Mouse (Mus musculus): ENCODE data around the gene Slc7a10. TPM values are rescaled to one million over a fixed set of nuclear protein-coding genes. Genes with fewer than 3 reads are reported as not detected.
"Not testable (repeated sequence)": the region's sequence is repeated elsewhere in the genome, so short reads cannot be mapped to it uniquely, and the experiment has no call there.

Slc7a10 gene
- polyA plus RNA-seq, 1 experiment = 8.3 TPM

GRCm38 (mm10) chr7:35198981-35199754, 13.0 kb downstream of the Slc7a10 start:
- no peak overlapping the region for H3K27ac ChIP-seq (replicated peaks; ENCODE audit: low read depth, low read length)
- no peak overlapping the region for H3K4me3 ChIP-seq (ENCODE audit: insufficient read depth, low read depth, low read length)
- H3K4me1 ChIP-seq (ENCODE audit: control insufficient read depth, insufficient read depth, insufficient read length, low read length) = no peaks in the 10 kb centered on the region

- Histone ChIP-seq H3K4me1 (ENCODE audit: control insufficient read depth, insufficient read depth, insufficient read length, low read length) (no peaks in the 10 kb centered on the region), H3K27ac (replicated peaks; ENCODE audit: low read depth, low read length) (no peak overlapping the region), H3K4me3 (ENCODE audit: insufficient read depth, low read depth, low read length) (no peak overlapping the region)
Measured at GRCm38 (mm10) chr7:35199755-35200154, 13.6 kb downstream of the Slc7a10 start.

GRCm38 (mm10) chr7:35211791-35212190, 25.6 kb downstream of the Slc7a10 start:
- Histone ChIP-seq H3K4me1 (ENCODE audit: control insufficient read depth, insufficient read depth, insufficient read length, low read length) (no peaks in the 10 kb centered on the region), H3K27ac (replicated peaks; ENCODE audit: low read depth, low read length) (no peak overlapping the region), H3K4me3 (ENCODE audit: insufficient read depth, low read depth, low read length) (no peak overlapping the region)

GRCm38 (mm10) chr7:35214442-35215222, 28.4 kb downstream of the Slc7a10 start:
- Histone ChIP-seq H3K4me3 (ENCODE audit: insufficient read depth, low read depth, low read length) (peak overlapping the region; percentile 59), H3K4me1 (ENCODE audit: control insufficient read depth, insufficient read depth, insufficient read length, low read length) (no peaks in the 10 kb centered on the region), H3K27ac (replicated peaks; ENCODE audit: low read depth, low read length) (no peak overlapping the region)

- Histone ChIP-seq H3K4me3 (ENCODE audit: insufficient read depth, low read depth, low read length) (peak within 1 kb of the TSS; percentile 59), H3K27ac (replicated peaks; ENCODE audit: low read depth, low read length) (no peak within 1 kb of the TSS), H3K4me1 (ENCODE audit: control insufficient read depth, insufficient read depth, insufficient read length, low read length) (no peaks in the 10 kb centered on the region)
Measured at GRCm38 (mm10) chr7:35215225-35215624, 29.0 kb downstream of the Slc7a10 start, which contains the start of gene Lrp3. Gene Lrp3, minus strand, starts transcription at chr7:35215498.

GRCm38 (mm10) chr7:35215731-35216130, 29.5 kb downstream of the Slc7a10 start:
- Histone ChIP-seq H3K27ac (replicated peaks; ENCODE audit: low read depth, low read length) (no peak overlapping the region), H3K4me3 (ENCODE audit: insufficient read depth, low read depth, low read length) (peak overlapping the region; percentile 59), H3K4me1 (ENCODE audit: control insufficient read depth, insufficient read depth, insufficient read length, low read length) (no peaks in the 10 kb centered on the region)

- H3K4me1 ChIP-seq (ENCODE audit: control insufficient read depth, insufficient read depth, insufficient read length, low read length) = no peaks in the 10 kb centered on the region
- no peak overlapping the region for H3K4me3 ChIP-seq (ENCODE audit: insufficient read depth, low read depth, low read length)
- no peak overlapping the region for H3K27ac ChIP-seq (replicated peaks; ENCODE audit: low read depth, low read length)
Measured at GRCm38 (mm10) chr7:35220694-35221365, 34.6 kb downstream of the Slc7a10 start.

GRCm38 (mm10) chr7:35230333-35230732, 44.1 kb downstream of the Slc7a10 start:
- Histone ChIP-seq H3K4me1 (ENCODE audit: control insufficient read depth, insufficient read depth, insufficient read length, low read length) (no peaks in the 10 kb centered on the region), H3K4me3 (ENCODE audit: insufficient read depth, low read depth, low read length) (no peak overlapping the region), H3K27ac (replicated peaks; ENCODE audit: low read depth, low read length) (no peak overlapping the region)

GRCm38 (mm10) chr7:35232796-35233455, 46.7 kb downstream of the Slc7a10 start:
- H3K4me3 ChIP-seq (ENCODE audit: insufficient read depth, low read depth, low read length) = no peak overlapping the region
- H3K27ac ChIP-seq (replicated peaks; ENCODE audit: low read depth, low read length) = no peak overlapping the region
- no peaks in the 10 kb centered on the region for H3K4me1 ChIP-seq (ENCODE audit: control insufficient read depth, insufficient read depth, insufficient read length, low read length)

GRCm38 (mm10) chr7:35233861-35234260, 47.7 kb downstream of the Slc7a10 start:
- Histone ChIP-seq H3K4me1 (ENCODE audit: control insufficient read depth, insufficient read depth, insufficient read length, low read length) (no peaks in the 10 kb centered on the region), H3K4me3 (ENCODE audit: insufficient read depth, low read depth, low read length) (peak overlapping the region; percentile 50)

GRCm38 (mm10) chr7:35234361-35235245, 48.4 kb downstream of the Slc7a10 start:
- H3K4me3 ChIP-seq (ENCODE audit: insufficient read depth, low read depth, low read length) = peak overlapping the region; percentile 95
- H3K4me1 ChIP-seq (ENCODE audit: control insufficient read depth, insufficient read depth, insufficient read length, low read length) = no peaks in the 10 kb centered on the region
- H3K27ac ChIP-seq (replicated peaks; ENCODE audit: low read depth, low read length) = peak overlapping the region; percentile 97

More at GRCm38 (mm10) chr7:35233861-35234260, 47.7 kb downstream of the Slc7a10 start:
- no peak overlapping the region for H3K27ac ChIP-seq (replicated peaks; ENCODE audit: low read depth, low read length)

- Histone ChIP-seq H3K4me1 (ENCODE audit: control insufficient read depth, insufficient read depth, insufficient read length, low read length) (no peaks in the 10 kb centered on the region), H3K4me3 (ENCODE audit: insufficient read depth, low read depth, low read length) (peak overlapping the region; percentile 95), H3K27ac (replicated peaks; ENCODE audit: low read depth, low read length) (peak overlapping the region; percentile 45)
Measured at GRCm38 (mm10) chr7:35235308-35235707, 49.1 kb downstream of the Slc7a10 start.

GRCm38 (mm10) chr7:35237935-35238334, 51.8 kb downstream of the Slc7a10 start:
- H3K27ac ChIP-seq (replicated peaks; ENCODE audit: low read depth, low read length); H3K4me3 ChIP-seq (ENCODE audit: insufficient read depth, low read depth, low read length); H3K4me1 ChIP-seq (ENCODE audit: control insufficient read depth, insufficient read depth, insufficient read length, low read length): not testable (repeated sequence)

Measured in brown adipose tissue, adult 24 weeks (tissue).